Mouse (Mus musculus): Measurements from ENCODE around the gene Gba2. TPM values are rescaled to one million over a fixed set of nuclear protein-coding genes. Genes with fewer than 3 reads are reported as not detected.
"Not testable (repeated sequence)": the region's sequence is repeated elsewhere in the genome, so short reads cannot be mapped to it uniquely, and the experiment has no call there.

Gene Gba2
- polyA plus RNA-seq, 1 experiment from 2014 or later, result 13.7 TPM

GRCm38 (mm10) chr4:43560243-43560611, 18.4 kb downstream of the Gba2 start:
- no peaks in the 10 kb centered on the region for H3K27me3 ChIP-seq (replicated peaks)
- peaks cover 52% of the 10 kb centered on the region for H3K4me1 ChIP-seq (replicated peaks)
- no peak for ATAC-seq
- H3K27ac ChIP-seq, result peak overlapping the region; percentile 69
- H3K4me3 ChIP-seq (replicated peaks), result peak overlapping the region; percentile 65
- H3K9ac ChIP-seq, result peak overlapping the region; percentile 32
- WGBS, result 31% methylated on average over 6 of the region's 6 CpGs
- H3K36me3 ChIP-seq, result peaks cover 23% of the 10 kb centered on the region
- no peaks in the 10 kb centered on the region for H3K9me3 ChIP-seq
- peak overlapping the region; percentile 76 for H3K4me2 ChIP-seq (replicated peaks)

DNA sequence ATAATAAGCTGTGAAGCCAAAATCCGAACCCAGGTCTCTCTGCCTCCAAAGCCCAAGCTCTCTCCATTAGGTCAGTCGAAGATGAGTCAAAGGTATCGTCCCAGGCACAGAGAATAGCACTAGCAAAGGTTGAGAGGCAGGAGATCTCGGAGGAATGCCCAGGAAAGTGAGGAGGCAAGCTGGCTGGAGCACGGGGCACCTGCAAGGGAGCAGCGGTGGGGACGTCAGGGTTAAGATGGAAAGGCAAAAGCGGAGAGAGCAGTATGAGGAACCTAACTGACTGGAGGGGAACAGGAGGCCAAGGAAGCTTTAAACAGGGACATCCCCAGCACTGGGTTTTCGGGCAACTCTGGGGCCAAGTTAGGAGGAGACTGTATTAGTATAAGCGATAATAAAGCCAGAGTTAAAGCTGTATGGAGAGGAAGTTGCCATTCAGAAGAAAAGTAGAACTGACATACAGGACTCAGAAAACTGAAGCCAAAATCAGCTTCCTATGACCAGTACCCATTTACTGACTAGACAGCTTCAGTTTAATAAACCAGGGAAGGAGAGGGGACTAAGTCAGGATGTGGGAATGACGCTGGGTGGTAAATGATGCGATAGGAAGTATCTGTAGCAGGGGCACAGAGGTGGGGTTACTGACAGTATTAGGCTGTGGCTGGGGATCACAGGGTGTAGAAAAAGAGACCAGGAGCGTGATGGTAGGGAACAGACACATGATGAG, 19.0 kb downstream of the Gba2 start:
- peaks cover 23% of the 10 kb centered on the region for H3K36me3 ChIP-seq
- H3K4me3 ChIP-seq (replicated peaks), result peak overlapping the region; percentile 65
- H3K9me3 ChIP-seq, result no peaks in the 10 kb centered on the region
- peaks cover 52% of the 10 kb centered on the region for H3K4me1 ChIP-seq (replicated peaks)
- H3K9ac ChIP-seq, result peak overlapping the region; percentile 32
- 60% methylated on average over 13 of the region's 13 CpGs for WGBS
- no peak for ATAC-seq
- peak overlapping the region; percentile 76 for H3K4me2 ChIP-seq (replicated peaks)
- H3K27ac ChIP-seq, result peak overlapping the region; percentile 69
- no peaks in the 10 kb centered on the region for H3K27me3 ChIP-seq (replicated peaks)

GRCm38 (mm10) chr4:43558631-43559356, 19.9 kb downstream of the Gba2 start:
- peak; percentile 15; the same call in 1 of the 2 replicates for ATAC-seq
- peak overlapping the region; percentile 24 for H3K4me3 ChIP-seq (replicated peaks)
- H3K9ac ChIP-seq, result peak overlapping the region; percentile 41
- H3K4me2 ChIP-seq (replicated peaks), result peak overlapping the region; percentile 76
- no peaks in the 10 kb centered on the region for H3K27me3 ChIP-seq (replicated peaks)
- peak overlapping the region; percentile 90 for H3K27ac ChIP-seq
- 16% methylated on average over 13 of the region's 13 CpGs for WGBS
- no peaks in the 10 kb centered on the region for H3K9me3 ChIP-seq
- peaks cover 31% of the 10 kb centered on the region for H3K36me3 ChIP-seq
- peaks cover 47% of the 10 kb centered on the region for H3K4me1 ChIP-seq (replicated peaks)

DNA sequence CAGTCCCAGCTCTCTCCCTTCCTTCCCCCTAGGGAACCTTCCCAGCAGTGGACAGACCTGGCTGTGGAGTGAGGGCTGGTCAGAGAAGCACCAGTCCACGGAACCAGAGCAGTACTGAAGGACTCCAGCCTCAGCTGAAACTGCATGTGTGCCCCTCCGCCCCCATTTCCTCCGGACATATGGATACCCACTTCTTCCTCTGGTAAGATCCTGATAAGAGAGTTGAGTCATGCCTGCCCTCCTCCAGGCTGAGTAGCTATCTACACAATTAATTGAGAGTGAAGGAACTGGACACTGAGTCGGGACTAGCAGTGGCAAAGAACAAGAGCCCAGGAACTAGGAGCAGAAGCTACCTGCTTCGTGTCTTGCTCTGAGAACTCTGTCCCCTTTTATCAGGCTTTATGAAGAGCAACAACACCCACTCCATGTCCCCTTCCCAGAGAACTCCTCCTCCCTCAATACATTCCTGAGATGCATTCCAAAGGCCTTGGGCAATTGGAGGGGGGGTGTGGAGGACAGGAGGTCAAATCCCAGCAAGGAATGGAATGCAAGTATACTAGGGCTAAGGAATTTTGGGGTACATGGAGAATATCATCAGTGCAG, 20.5 kb downstream of the Gba2 start:
- 21% methylated on average over 5 of the region's 5 CpGs for WGBS
- H3K9me3 ChIP-seq, result no peaks in the 10 kb centered on the region
- no peak for ATAC-seq
- no peaks in the 10 kb centered on the region for H3K27me3 ChIP-seq (replicated peaks)
- peak overlapping the region; percentile 41; the same call in 1 of the 2 replicates for H3K9ac ChIP-seq
- peaks cover 41% of the 10 kb centered on the region for H3K4me1 ChIP-seq (replicated peaks)
- peak overlapping the region; percentile 90 for H3K27ac ChIP-seq
- H3K4me3 ChIP-seq (replicated peaks), result peak overlapping the region; percentile 24
- peaks cover 38% of the 10 kb centered on the region for H3K36me3 ChIP-seq
- H3K4me2 ChIP-seq (replicated peaks), result peak overlapping the region; percentile 76

DNA sequence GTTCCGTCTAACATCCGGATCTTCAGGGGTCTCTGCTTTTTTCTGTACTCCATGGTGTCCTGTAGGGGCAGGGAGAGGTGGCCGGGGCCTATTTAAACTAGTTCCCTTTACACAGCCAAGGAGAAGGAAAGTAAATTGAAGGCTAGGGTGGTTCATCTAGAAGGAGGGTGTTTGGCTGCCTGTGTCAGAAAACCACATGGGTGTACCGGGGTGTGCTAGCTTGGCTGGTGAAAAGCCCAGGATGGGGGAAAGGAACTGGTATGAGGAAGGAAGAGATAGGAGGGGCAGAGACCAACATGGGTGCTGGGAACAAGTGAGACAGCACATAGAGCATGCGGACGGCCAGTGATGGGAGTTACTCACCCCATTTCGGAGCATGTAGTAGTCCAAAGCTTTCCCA, 22.7 kb downstream of the Gba2 start:
- Histone ChIP-seq H3K4me1 (replicated peaks) (peaks cover 38% of the 10 kb centered on the region), H3K36me3 (peaks cover 56% of the 10 kb centered on the region), H3K4me2 (replicated peaks) (no peak overlapping the region), H3K27ac (no peak overlapping the region), H3K9ac (no peak overlapping the region), H3K9me3 (peaks cover 2% of the 10 kb centered on the region; the same call in 1 of the 2 replicates), H3K4me3 (replicated peaks) (no peak overlapping the region), H3K27me3 (replicated peaks) (no peaks in the 10 kb centered on the region)
- no peak for ATAC-seq
- WGBS, result 89% methylated on average over 7 of the region's 7 CpGs

DNA sequence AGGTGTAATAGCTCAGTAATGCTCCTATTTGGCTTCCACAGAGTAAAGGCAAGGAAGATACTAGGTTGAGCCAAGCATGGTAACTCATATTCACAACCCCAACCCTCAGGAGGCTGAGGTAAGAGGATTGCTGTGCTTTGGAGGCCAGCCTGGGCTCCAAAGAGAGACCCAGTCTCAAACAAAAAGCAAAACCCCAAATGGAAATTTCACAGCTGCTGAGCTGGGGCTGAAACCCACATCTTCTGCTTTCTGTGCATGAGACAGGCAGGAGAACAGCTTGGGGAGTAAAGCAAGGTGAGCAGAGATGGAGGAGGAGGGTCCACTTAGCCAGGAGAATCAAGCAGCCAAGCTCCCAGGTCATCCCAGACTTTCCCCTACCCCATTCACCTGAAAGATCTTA, 24.8 kb downstream of the Gba2 start:
- Histone ChIP-seq H3K27ac (no peak overlapping the region), H3K9ac (no peak overlapping the region), H3K4me1 (replicated peaks) (peaks cover 19% of the 10 kb centered on the region), H3K4me2 (replicated peaks) (no peak overlapping the region), H3K9me3 (peaks cover 2% of the 10 kb centered on the region; the same call in 1 of the 2 replicates), H3K4me3 (replicated peaks) (no peak overlapping the region), H3K36me3 (peaks cover 76% of the 10 kb centered on the region), H3K27me3 (replicated peaks) (no peaks in the 10 kb centered on the region)
- ATAC-seq, result no peak

GRCm38 (mm10) chr4:43552437-43552836, 26.2 kb downstream of the Gba2 start:
- no peak overlapping the region for H3K27ac ChIP-seq
- H3K9ac ChIP-seq, result no peak overlapping the region
- no peak for ATAC-seq
- H3K4me3 ChIP-seq (replicated peaks), result no peak overlapping the region
- WGBS, result 91% methylated on average over 5 of the region's 5 CpGs
- H3K9me3 ChIP-seq, result peaks cover 2% of the 10 kb centered on the region; the same call in 1 of the 2 replicates
- peaks cover 88% of the 10 kb centered on the region for H3K36me3 ChIP-seq
- H3K4me1 ChIP-seq (replicated peaks), result peaks cover 5% of the 10 kb centered on the region
- no peak overlapping the region for H3K4me2 ChIP-seq (replicated peaks)
- H3K27me3 ChIP-seq (replicated peaks), result no peaks in the 10 kb centered on the region

GRCm38 (mm10) chr4:43551854-43552253, 26.8 kb downstream of the Gba2 start:
- H3K4me1 ChIP-seq (replicated peaks); H3K9me3 ChIP-seq; H3K27me3 ChIP-seq (replicated peaks); H3K4me3 ChIP-seq (replicated peaks); H3K9ac ChIP-seq; H3K27ac ChIP-seq; ATAC-seq; H3K4me2 ChIP-seq (replicated peaks): not testable (repeated sequence)
- WGBS, result 88% methylated on average over 6 of the region's 6 CpGs
- H3K36me3 ChIP-seq, result peaks cover 94% of the 10 kb centered on the region

DNA sequence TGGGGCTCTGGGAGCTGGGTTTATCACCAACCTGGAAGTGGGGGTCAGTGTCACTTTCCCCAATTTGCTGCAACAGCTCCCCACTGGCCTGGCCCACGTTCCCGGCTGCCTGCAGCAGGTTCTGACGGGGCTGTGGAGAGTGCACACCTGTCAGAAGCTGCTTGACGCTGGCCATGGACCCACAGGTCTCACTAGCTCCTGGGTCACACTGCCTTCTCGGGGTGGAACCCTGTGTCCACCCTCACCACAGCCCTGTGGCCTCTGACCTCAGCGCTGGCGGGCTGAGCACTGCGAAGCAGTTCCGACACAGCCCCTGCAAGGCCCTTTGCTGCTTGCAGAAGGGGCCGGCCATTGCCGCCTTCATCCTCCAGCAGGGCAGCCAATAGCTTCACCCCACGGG, 29.6 kb downstream of the Gba2 start:
- Histone ChIP-seq H3K27ac (no peak overlapping the region), H3K36me3 (peaks cover 92% of the 10 kb centered on the region), H3K9ac (no peak overlapping the region), H3K9me3 (peaks cover 2% of the 10 kb centered on the region; the same call in 1 of the 2 replicates), H3K4me3 (replicated peaks) (no peak overlapping the region), H3K4me2 (replicated peaks) (no peak overlapping the region), H3K4me1 (replicated peaks) (no peaks in the 10 kb centered on the region), H3K27me3 (replicated peaks) (no peaks in the 10 kb centered on the region)
- 85% methylated on average over 12 of the region's 12 CpGs for WGBS
- ATAC-seq, result no peak

DNA sequence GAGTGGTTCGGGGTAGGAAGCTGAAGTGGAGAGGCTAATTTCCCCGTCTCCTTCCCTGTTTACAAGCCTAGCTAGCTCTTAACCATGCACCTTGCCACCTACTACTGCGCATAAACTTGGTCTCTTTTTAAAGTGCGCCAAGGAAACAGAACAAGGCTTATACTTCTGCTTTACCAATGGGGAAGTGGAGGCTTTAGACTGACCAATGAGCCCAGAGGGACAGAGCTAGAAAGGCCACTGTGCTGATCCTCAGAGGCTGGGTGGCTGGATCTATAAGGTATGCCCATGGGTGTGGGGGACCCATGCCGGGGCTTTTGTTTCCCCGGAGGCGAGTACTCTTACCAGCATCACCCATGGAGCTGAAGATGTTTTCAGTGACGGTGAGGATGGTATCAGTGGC, 31.5 kb downstream of the Gba2 start:
- H3K9ac ChIP-seq, result no peak overlapping the region
- ATAC-seq, result no peak
- peaks cover 92% of the 10 kb centered on the region for H3K36me3 ChIP-seq
- H3K4me1 ChIP-seq (replicated peaks), result no peaks in the 10 kb centered on the region
- no peak overlapping the region for H3K4me3 ChIP-seq (replicated peaks)
- H3K27ac ChIP-seq, result no peak overlapping the region
- 92% methylated on average over 8 of the region's 8 CpGs for WGBS
- no peaks in the 10 kb centered on the region for H3K9me3 ChIP-seq
- H3K27me3 ChIP-seq (replicated peaks), result no peaks in the 10 kb centered on the region
- no peak overlapping the region for H3K4me2 ChIP-seq (replicated peaks)

GRCm38 (mm10) chr4:43546375-43547047, 32.2 kb downstream of the Gba2 start:
- Histone ChIP-seq H3K27me3 (replicated peaks) (no peaks in the 10 kb centered on the region), H3K9me3 (no peaks in the 10 kb centered on the region), H3K4me1 (replicated peaks) (no peaks in the 10 kb centered on the region), H3K27ac (no peak overlapping the region), H3K4me3 (replicated peaks) (no peak overlapping the region), H3K9ac (no peak overlapping the region), H3K4me2 (replicated peaks) (no peak overlapping the region), H3K36me3 (peaks cover 90% of the 10 kb centered on the region)
- WGBS, result 92% methylated on average over 12 of the region's 12 CpGs
- ATAC-seq, result no peak

GRCm38 (mm10) chr4:43542044-43542443, 36.6 kb downstream of the Gba2 start:
- 77% methylated on average over 3 of the region's 3 CpGs for WGBS
- no peaks in the 10 kb centered on the region for H3K27me3 ChIP-seq (replicated peaks)
- no peaks in the 10 kb centered on the region for H3K4me1 ChIP-seq (replicated peaks)
- H3K4me2 ChIP-seq (replicated peaks), result no peak overlapping the region
- no peak overlapping the region for H3K27ac ChIP-seq
- H3K9me3 ChIP-seq, result no peaks in the 10 kb centered on the region
- H3K9ac ChIP-seq, result no peak overlapping the region
- ATAC-seq, result no peak
- H3K36me3 ChIP-seq, result peaks cover 83% of the 10 kb centered on the region
- no peak overlapping the region for H3K4me3 ChIP-seq (replicated peaks)

Data from intestine, embryonic 15.5 days (tissue).